Mouse (Mus musculus) myocyte (in vitro differentiated cells): ENCODE measurements around the gene Kcna2. TPM values are rescaled to one million over a fixed set of nuclear protein-coding genes. Genes with fewer than 3 reads are reported as not detected.

ENCODE experiments used
- H3K27me3 ChIP-seq: one replicate; pipeline ENCODE4 v1.6.1; 2011; ENCODE audit not compliant: control insufficient read depth, insufficient read depth, insufficient read length
- H3K36me3 ChIP-seq: one replicate; pipeline ENCODE4 v1.6.1; 2011; ENCODE audit not compliant: control insufficient read depth, insufficient read depth
- H3K4me2 ChIP-seq: one replicate; pipeline ENCODE4 v1.6.1; 2011; ENCODE audit warnings: low read depth, control low read depth
- H3K4me3 ChIP-seq: one replicate; pipeline ENCODE4 v1.5.1; 2011; ENCODE audit warnings: mild to moderate bottlenecking, control low read depth, moderate library complexity
- H3K79me2 ChIP-seq: one replicate; pipeline ENCODE4 v1.6.1; 2011; ENCODE audit not compliant: control insufficient read depth, insufficient read depth
- H3ac ChIP-seq: one replicate; pipeline ENCODE4 v1.6.1; 2011; ENCODE audit not compliant: control insufficient read depth, insufficient read length
- CEBPB ChIP-seq: IDR thresholded peaks from 2 replicates; pipeline ENCODE4 v1.6.1; 2011; ENCODE audit warnings: mild to moderate bottlenecking, moderate library complexity; ENCODE audit not compliant: poor library complexity, insufficient read depth, severe bottlenecking
- E2F4 ChIP-seq: IDR thresholded peaks from one replicate; pipeline ENCODE4 v1.6.1; 2011; ENCODE audit warnings: mild to moderate bottlenecking, control low read depth, moderate library complexity; ENCODE audit not compliant: insufficient read depth
- MAX ChIP-seq: IDR thresholded peaks from one replicate; pipeline ENCODE4 v1.6.1; 2011; ENCODE audit warnings: low read depth, mild to moderate bottlenecking, control low read depth
- MYOD1 ChIP-seq, 3 experiments: IDR thresholded peaks; one replicate each; pipeline ENCODE4 v1.6.1; 2011; ENCODE audit warnings: control low read depth in 2 of 3, low read depth in 2 of 3, mild to moderate bottlenecking in 2 of 3, moderate library complexity in 1 of 3; ENCODE audit not compliant: insufficient read length in 2 of 3, control insufficient read depth in 1 of 3
- MYOG ChIP-seq, 3 experiments: IDR thresholded peaks; one replicate each; pipeline ENCODE4 v1.6.1; 2011; ENCODE audit warnings: control low read depth in 2 of 3, low read depth in 2 of 3, mild to moderate bottlenecking in 2 of 3; ENCODE audit not compliant: insufficient read length in 2 of 3, control insufficient read depth in 1 of 3, insufficient read depth in 1 of 3
- POLR2A ChIP-seq: IDR thresholded peaks from one replicate; pipeline ENCODE4 v1.6.1; 2011; ENCODE audit warnings: low read depth, mild to moderate bottlenecking, control low read depth, moderate library complexity; ENCODE audit not compliant: insufficient read length
- POLR2AphosphoS2 ChIP-seq: IDR thresholded peaks from one replicate; pipeline ENCODE4 v1.6.1; 2011; ENCODE audit warnings: low read depth, control low read depth; ENCODE audit not compliant: insufficient read length
- REST ChIP-seq: IDR thresholded peaks from one replicate; pipeline ENCODE4 v1.6.1; 2011; ENCODE audit warnings: mild to moderate bottlenecking, control low read depth, moderate library complexity; ENCODE audit not compliant: insufficient read depth, insufficient read length
- SRF ChIP-seq: IDR thresholded peaks from one replicate; pipeline ENCODE4 v1.6.1; 2011; ENCODE audit warnings: low read depth; ENCODE audit not compliant: control insufficient read depth, insufficient read length
- TCF12 ChIP-seq: IDR thresholded peaks from one replicate; pipeline ENCODE4 v1.6.1; 2011; ENCODE audit warnings: mild to moderate bottlenecking, control low read depth; ENCODE audit not compliant: poor library complexity, insufficient read depth, severe bottlenecking
- TCF3 ChIP-seq: IDR thresholded peaks from one replicate; pipeline ENCODE4 v1.6.1; 2011; ENCODE audit warnings: low read depth, control low read depth; ENCODE audit not compliant: insufficient read length
- USF1 ChIP-seq: IDR thresholded peaks from one replicate; pipeline ENCODE4 v1.6.1; 2011; ENCODE audit warnings: low read depth, mild to moderate bottlenecking, control low read depth, moderate library complexity
- polyA plus RNA-seq: library from polyadenylated mRNA; unstranded; fragments of >200 nt; fragmentation: generic; extraction: Trizol; gene quantifications from one replicate; pipeline ENCODE4 v1.2.1, GENCODE M21; 2012; ENCODE audit warnings: missing spikeins

Kcna2 gene
- polyA plus RNA-seq, 1 experiment: not detected

DNA sequence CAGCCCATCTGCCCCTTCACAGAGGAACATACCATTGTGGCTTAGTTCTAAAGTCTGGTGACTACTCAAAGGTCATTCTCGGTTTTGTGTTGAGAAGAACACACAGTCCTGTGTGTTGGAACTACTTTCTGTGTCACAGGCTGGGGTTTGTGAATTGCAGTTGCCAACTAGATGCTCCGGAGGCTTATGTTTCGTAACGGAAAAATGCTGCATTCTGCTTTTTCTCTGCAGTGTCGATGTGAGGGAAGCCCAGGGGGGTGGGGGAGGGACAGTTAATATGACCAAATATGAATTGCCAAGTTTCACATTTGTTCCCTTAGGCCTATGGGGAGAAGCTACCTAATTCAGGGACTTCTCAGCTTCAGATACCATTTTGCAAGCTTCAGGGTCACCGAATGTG is 5.0 kb downstream of the Kcna2 start:
- no peak overlapping the region for H3K4me3 ChIP-seq
- TF ChIP-seq MYOD1 (IDR thresholded peaks at IDR 0.05; ENCODE audit: control insufficient read depth in 1 of 3, insufficient read length in 2 of 3, low read depth in 2 of 3): no peak
- peaks cover 48% of the 10 kb centered on the region for H3K27me3 ChIP-seq

DNA sequence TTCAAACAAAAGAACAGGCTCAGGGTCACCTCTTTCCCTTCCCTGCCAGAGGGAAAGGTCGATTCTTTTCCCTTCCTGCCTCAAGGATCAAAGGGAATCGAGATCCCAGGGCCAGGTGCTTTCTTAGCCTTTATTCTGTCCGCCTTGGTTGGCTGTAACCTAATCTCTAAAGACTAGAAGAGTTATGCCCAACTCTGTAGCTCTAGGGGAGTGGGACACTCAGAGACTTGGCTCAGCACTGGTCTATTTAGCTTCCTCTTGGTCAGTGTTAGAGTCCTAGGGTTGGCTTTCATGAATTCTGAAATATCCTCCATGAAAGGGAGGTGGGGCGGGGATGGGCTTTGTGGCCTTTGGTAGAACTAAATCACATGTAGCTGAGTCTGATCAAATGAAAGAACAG is 11.6 kb downstream of the Kcna2 start:
- H3ac ChIP-seq: no peak overlapping the region
- peaks cover 5% of the 10 kb centered on the region for H3K27me3 ChIP-seq
- H3K36me3 ChIP-seq: no peaks in the 10 kb centered on the region
- no peaks in the 10 kb centered on the region for H3K79me2 ChIP-seq
- TF ChIP-seq USF1 (no peak), CEBPB (no peak), E2F4 (no peak), MYOD1 (IDR thresholded peaks at IDR 0.05; ENCODE audit: control insufficient read depth in 1 of 3, insufficient read length in 2 of 3, low read depth in 2 of 3) (no peak), POLR2A (no peak), MAX (no peak), POLR2AphosphoS2 (no peak), REST (no peak), TCF12 (no peak)
- no peak overlapping the region for H3K4me2 ChIP-seq
- no peak overlapping the region for H3K4me3 ChIP-seq

More for the DNA sequence above, 5.0 kb downstream of the Kcna2 start:
- H3K79me2 ChIP-seq: no peaks in the 10 kb centered on the region
- no peak overlapping the region for H3ac ChIP-seq
- H3K36me3 ChIP-seq: no peaks in the 10 kb centered on the region
- H3K4me2 ChIP-seq: no peak overlapping the region

- Histone ChIP-seq H3K4me3 (no peak overlapping the region), H3K27me3 (peaks cover 5% of the 10 kb centered on the region), H3ac (no peak overlapping the region), H3K36me3 (no peaks in the 10 kb centered on the region), H3K79me2 (no peaks in the 10 kb centered on the region), H3K4me2 (no peak overlapping the region)
- TF ChIP-seq USF1: no peak
- TF ChIP-seq MYOD1 (IDR thresholded peaks at IDR 0.05; ENCODE audit: control insufficient read depth in 1 of 3, insufficient read length in 2 of 3, low read depth in 2 of 3): peak in 1 of 3 experiments; percentile 21
These were observed 12.2 kb downstream of the Kcna2 start for GRCm38 (mm10) chr3:107112932-107113659.

- Histone ChIP-seq H3K27me3 (peaks cover 5% of the 10 kb centered on the region), H3ac (no peak overlapping the region), H3K36me3 (no peaks in the 10 kb centered on the region), H3K79me2 (no peaks in the 10 kb centered on the region), H3K4me3 (no peak overlapping the region), H3K4me2 (no peak overlapping the region)
- TF ChIP-seq POLR2A: no peak
- TF ChIP-seq SRF: no peak
- no peak for TF ChIP-seq TCF3
- TF ChIP-seq USF1: no peak
- no peak for TF ChIP-seq CEBPB
- TF ChIP-seq REST: no peak
- no peak for TF ChIP-seq TCF12
- TF ChIP-seq MAX: no peak
- TF ChIP-seq MYOG (IDR thresholded peaks at IDR 0.05; ENCODE audit: control insufficient read depth in 1 of 3, insufficient read depth in 1 of 3, insufficient read length in 2 of 3, low read depth in 2 of 3): no peak
- TF ChIP-seq MYOD1 (IDR thresholded peaks at IDR 0.05; ENCODE audit: control insufficient read depth in 1 of 3, insufficient read length in 2 of 3, low read depth in 2 of 3): no peak
- no peak for TF ChIP-seq E2F4
- TF ChIP-seq POLR2AphosphoS2: no peak
These were observed 13.1 kb downstream of the Kcna2 start for GRCm38 (mm10) chr3:107113771-107114737.

DNA sequence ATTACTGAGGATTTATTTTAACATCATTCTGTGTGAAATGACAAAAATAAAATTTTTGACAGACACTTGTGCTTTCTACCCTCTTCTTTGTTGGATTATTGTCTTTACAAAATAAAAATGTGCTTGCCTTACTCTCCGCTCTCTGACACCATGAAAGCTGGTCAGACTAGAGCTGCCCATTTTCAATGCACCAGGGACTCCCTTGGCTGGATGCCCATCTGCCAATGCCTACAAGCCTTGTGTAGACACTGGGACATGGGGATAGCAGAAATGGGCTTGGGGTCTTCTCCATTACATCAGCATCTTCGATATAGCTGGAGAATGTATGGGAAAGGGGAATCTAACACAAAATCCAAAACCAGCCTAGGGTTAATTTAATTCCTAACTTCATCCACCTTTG is 14.0 kb downstream of the Kcna2 start:
- TF ChIP-seq TCF3: no peak
- TF ChIP-seq E2F4: no peak
- TF ChIP-seq TCF12: no peak
- TF ChIP-seq SRF: no peak
- TF ChIP-seq USF1: no peak
- no peak for TF ChIP-seq MYOD1 (IDR thresholded peaks at IDR 0.05; ENCODE audit: control insufficient read depth in 1 of 3, insufficient read length in 2 of 3, low read depth in 2 of 3)
- no peak for TF ChIP-seq REST
- TF ChIP-seq CEBPB: no peak
- no peak for TF ChIP-seq MAX
- TF ChIP-seq POLR2AphosphoS2: no peak
- TF ChIP-seq MYOG (IDR thresholded peaks at IDR 0.05; ENCODE audit: control insufficient read depth in 1 of 3, insufficient read depth in 1 of 3, insufficient read length in 2 of 3, low read depth in 2 of 3): no peak
- no peak for TF ChIP-seq POLR2A
- Histone ChIP-seq H3K79me2 (no peaks in the 10 kb centered on the region), H3K27me3 (peaks cover 5% of the 10 kb centered on the region), H3K4me2 (no peak overlapping the region), H3K36me3 (no peaks in the 10 kb centered on the region), H3ac (no peak overlapping the region), H3K4me3 (no peak overlapping the region)
